Mouse (Mus musculus) testis, adult 2 months (tissue): ENCODE measurements around the gene Ubr2.

Experiments
- CTCF ChIP-seq: fragments of 200-500 bp; IDR thresholded peaks from 2 replicates; pipeline ENCODE4 v1.5.1; 2012; ENCODE audit warnings: low read depth, mild to moderate bottlenecking, inconsistent platforms, low read length, moderate library complexity; ENCODE audit not compliant: control insufficient read depth, insufficient read depth, insufficient replicate concordance
- POLR2A ChIP-seq: fragments of 200-500 bp; IDR thresholded peaks from 2 replicates; pipeline ENCODE4 v1.6.1; 2012; ENCODE audit warnings: low read depth, mild to moderate bottlenecking, inconsistent platforms, low read length, moderate library complexity; ENCODE audit not compliant: control insufficient read depth

DNA sequence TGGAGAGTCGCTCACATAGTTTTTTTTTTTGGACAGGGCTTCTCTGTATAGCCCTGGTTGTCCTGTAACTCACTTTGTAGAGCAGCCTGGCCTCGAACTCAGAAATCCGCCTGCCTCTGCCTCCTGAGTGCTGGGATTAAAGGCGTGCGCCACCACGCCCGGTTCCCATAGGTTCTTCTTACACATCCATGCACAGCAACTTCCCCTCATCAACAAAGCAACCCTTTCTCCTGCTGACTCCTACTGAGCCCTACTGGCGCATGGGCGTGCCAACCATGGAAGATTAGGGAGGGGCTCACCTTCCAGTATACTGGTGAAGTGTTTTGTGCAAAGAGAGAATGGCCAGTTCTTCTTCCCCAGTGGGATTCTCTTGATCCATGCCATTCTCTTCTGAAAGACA, 67.9 kb downstream of the Ubr2 start:
- TF ChIP-seq CTCF = no peak
- no peak for TF ChIP-seq POLR2A
